1 mouse cellular context compared by ENCODE assay signal in genomic region chr17:14904637-14905265, GRCm38 (mm10).
TF ChIP-seq lines count a peak whose summit lies in the region.

No protein-coding gene starts in this region.

TF ChIP-seq in CH12.LX, 34 proteins besides CTCF, POLR2A, EP300 and RAD21 (continued from another document):
- no peak for TF ChIP-seq IRF4 (IDR thresholded peaks at IDR 0.05; ENCODE audit: low read depth, low read length)
- TF ChIP-seq NRF1 (IDR thresholded peaks at IDR 0.05; ENCODE audit: low read depth, low read length), result no peak
- no peak for TF ChIP-seq ZKSCAN1 (IDR thresholded peaks at IDR 0.05; ENCODE audit: borderline replicate concordance, low read depth, low read length)
- no peak for TF ChIP-seq UBTF (IDR thresholded peaks at IDR 0.05; ENCODE audit: low read depth, low read length)
- no peak for TF ChIP-seq GABPA (IDR thresholded peaks at IDR 0.05; ENCODE audit: insufficient replicate concordance, low read depth, low read length)
- TF ChIP-seq BHLHE40 (IDR thresholded peaks at IDR 0.05; ENCODE audit: low read depth, low read length), result no peak
- TF ChIP-seq POLR2AphosphoS2 (IDR thresholded peaks at IDR 0.05; ENCODE audit: low read depth, low read length), result no peak
- TF ChIP-seq TBP (conservative IDR thresholded peaks at IDR 0.05; ENCODE audit: low read depth, low read length), result no peak
- TF ChIP-seq TCF12 (IDR thresholded peaks at IDR 0.05; ENCODE audit: low read depth, low read length), result no peak
- no peak for TF ChIP-seq MEF2A (IDR thresholded peaks at IDR 0.05; ENCODE audit: borderline replicate concordance, low read depth, low read length)
- TF ChIP-seq MAX (IDR thresholded peaks at IDR 0.05; ENCODE audit: low read length), result no peak
- no peak for TF ChIP-seq USF1 (IDR thresholded peaks at IDR 0.05; ENCODE audit: low read depth, low read length)
- TF ChIP-seq SIN3A (IDR thresholded peaks at IDR 0.05; ENCODE audit: low read length), result no peak
- no peak for TF ChIP-seq ELF1 (IDR thresholded peaks at IDR 0.05; ENCODE audit: low read depth, low read length)
- no peak; the same call in 1 of the 2 replicates for TF ChIP-seq NELFE (IDR thresholded peaks at IDR 0.05; ENCODE audit: low read depth, low read length)
- TF ChIP-seq ETS1 (conservative IDR thresholded peaks at IDR 0.05; ENCODE audit: low read depth, low read length), result no peak
- TF ChIP-seq SMC3 (IDR thresholded peaks at IDR 0.05; ENCODE audit: low read depth, low read length), result peak; percentile 93
- TF ChIP-seq HCFC1 (IDR thresholded peaks at IDR 0.05; ENCODE audit: low read depth, low read length), result no peak
- no peak for TF ChIP-seq CHD1 (IDR thresholded peaks at IDR 0.05; ENCODE audit: low read depth, low read length)
